Mouse (Mus musculus) CD8-positive naive resting alpha-beta T cell, adult 2 months (primary cell): Measurements from ENCODE around the gene 1300017J02Rik.
A peak's percentile ranks its signal among the peaks of the same experiment; 100 is the strongest.
"Not testable (repeated sequence)": the region's sequence is repeated elsewhere in the genome, so short reads cannot be mapped to it uniquely, and the experiment has no call there.

Experiments
- DNase-seq, 2 experiments: peaks; one replicate each; pipeline ENCODE4 v3.0.0; 2022; ENCODE audit warnings: low read depth in 2 of 2, low spot score in 2 of 2

The 1300017J02Rik gene

DNA sequence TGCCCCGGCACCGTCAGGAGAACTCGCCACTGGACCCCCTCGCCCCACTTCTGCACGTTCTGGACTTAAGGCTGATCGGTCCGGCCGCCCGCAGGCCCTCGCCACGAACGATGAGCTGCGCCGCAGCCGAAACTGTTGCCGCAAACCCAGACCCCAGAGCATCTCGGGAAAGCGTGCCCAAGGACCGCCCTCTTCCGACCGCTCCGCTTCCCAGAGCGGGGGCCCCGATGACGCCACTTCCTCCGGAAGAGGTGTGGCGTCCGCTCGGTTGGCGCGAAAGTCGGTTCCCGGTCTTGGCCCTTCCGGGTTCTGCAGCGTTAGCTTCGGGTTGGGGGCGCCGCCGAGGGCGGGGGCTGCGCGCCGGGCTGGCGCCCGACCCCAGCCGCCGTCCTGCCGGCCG lies at the start of gene 1300017J02Rik, which contains the start of gene Topbp1:
TSS of gene 1300017J02Rik (minus strand) at position 156 of the 400 bp plus-strand sequence.
TSS of gene Topbp1 (plus strand) at position 289 of the 400 bp plus-strand sequence.
- DNase-seq = peak; percentile 84 to 85

DNA sequence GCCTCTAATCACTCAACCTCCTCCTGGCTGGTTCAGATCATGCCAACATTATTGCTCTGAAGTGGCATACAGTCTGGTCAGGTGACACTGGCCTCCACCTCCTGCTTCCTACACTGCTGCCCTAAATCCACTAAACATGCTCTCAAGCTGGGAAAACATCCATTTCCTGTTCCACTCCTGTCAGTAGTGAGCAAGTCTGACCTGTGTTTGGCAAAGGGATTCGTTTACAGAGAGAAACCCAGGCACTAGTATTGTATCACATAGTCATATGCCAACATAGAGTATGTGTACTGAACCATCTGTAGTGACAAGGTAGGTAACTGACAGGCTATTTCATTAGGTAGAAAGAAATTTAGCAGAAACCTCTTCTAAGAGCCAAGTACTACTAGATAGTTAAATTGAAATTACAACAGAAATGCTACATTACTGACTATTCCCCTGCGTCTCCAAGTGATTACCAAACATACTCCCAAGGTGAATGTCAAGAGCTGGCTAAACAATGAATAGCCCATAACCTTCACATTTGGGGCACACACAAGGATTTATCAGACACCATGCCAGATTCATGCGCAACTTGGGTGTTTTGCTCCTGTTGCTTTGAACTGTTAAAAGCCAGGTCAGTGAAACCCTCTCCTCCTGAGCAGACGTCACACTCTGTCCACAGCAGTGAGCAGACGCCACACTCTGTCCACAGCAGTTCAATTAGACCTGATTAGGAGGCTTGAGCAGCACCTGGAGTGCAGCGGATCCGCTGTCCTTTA lies 48.8 kb upstream of the 1300017J02Rik start:
- DNase-seq = not testable (repeated sequence)

DNA sequence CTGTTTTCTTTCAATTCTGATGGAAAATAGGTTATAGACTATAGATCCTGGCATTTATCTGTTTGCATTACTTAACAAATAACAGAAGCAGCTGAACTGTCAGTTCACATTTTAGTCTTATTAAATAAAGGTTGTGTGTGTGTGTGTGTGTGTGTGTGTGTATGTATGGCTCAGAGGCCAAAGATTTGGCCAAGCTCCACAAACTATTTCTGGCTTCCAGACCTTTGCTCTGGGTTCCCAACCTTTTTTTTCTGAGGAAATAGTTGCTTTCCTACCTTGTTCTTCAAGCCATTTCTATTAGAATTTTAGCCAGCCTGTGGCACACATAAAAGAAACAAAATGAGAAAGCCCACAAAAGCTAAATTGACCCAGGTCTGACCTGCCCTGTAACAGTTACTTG lies 43.9 kb upstream of the 1300017J02Rik start:
- no peak for DNase-seq

DNA sequence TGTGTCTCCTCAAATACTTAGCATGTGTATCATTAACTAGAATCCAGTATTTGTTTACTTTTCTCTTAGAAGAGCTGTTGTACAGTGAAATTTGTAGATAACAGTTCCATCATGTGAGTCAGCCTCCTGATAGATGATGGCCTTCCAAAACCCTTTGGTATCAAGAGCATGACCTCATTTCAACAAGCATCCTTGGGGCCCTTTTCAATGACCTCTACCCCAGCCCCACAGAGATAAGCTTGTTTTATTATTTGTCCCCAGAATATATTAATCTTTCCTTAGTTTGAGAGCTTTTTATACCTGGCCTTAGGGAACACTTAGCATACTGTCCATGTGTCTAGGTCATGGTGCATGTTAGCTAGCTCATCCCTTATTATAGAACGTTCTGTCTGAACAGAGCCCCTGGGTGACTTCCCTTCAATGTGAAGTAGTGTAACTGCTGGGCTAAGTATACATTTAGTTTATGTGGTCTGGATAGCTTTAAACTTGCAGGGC lies 43.2 kb upstream of the 1300017J02Rik start:
- no peak for DNase-seq

DNA sequence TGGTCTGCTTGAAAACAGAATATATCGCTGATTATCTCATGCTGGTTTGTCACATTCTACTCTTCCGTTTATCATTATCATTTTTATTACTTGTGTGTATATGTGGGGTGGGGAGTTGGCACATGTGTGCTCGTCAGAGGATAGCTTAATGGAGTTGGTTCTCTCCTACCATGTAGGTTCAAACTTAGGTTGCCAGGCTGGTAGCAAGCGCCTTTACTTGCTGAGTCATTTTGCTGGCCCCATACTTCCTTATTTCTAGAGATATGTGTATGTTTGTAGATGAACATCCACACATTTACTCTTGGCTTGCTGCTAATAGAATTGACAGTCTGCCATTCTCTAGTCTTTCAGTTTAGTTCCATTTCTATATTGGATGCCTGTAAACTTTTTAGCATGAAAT lies 42.2 kb upstream of the 1300017J02Rik start:
- DNase-seq = no peak

DNA sequence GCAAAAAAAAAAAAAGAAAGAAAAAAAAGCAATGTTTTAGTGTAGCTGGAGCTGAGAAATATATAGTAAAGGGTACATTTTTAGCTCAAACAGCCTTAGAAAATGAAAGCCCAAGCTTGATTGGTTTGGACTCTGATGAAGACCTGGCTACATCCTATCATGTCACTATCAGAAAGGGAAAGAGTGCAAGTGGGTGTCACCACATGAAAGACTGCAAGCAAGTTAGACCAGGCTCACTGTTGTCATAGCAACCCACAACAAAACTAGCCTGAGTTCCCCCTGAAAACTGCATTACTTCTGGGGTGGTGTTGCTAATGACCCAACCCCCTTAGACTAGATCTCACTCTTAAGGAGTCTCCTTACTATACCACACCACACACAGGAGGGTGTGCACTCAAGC lies 32.0 kb upstream of the 1300017J02Rik start:
- DNase-seq = no peak

DNA sequence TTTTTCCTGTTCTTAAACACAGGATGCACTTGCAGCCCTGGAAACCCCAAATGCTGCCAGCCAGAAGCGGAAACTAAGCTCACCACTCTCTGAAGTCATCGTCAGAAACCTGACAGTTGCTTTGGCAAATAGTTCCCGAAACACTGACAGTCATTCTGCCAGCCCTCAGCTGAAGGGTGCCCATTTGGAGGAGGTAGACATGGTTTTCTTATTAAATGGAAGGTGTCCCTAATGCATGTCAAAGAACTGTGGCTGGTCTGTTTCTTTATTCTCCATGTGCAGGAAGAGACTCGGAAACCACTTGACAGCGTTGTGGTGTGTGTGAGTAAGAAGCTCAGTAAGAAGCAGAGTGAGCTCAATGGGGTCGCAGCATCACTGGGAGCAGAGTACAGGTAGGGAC lies 27.8 kb upstream of the 1300017J02Rik start:
- DNase-seq = no peak

DNA sequence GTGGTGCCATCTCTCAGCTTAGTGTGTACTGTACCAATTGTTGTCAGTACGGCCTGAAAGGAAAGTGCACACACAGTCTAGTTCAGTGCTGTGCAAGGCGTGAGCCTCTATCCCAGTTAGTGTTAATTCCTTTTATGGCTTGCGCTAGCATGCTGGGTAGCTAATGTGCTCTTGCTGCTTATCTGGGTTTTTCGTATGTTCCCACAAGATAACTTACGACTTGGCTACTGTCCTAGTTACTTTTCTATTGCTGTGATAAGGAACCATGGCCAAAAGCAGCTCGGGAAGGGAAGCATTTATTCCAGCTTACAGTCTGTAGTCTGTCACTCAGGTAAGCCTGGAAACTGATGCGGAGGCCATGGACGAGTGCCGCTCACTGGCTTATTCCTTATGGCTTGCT lies 21.6 kb upstream of the 1300017J02Rik start:
- no peak for DNase-seq

DNA sequence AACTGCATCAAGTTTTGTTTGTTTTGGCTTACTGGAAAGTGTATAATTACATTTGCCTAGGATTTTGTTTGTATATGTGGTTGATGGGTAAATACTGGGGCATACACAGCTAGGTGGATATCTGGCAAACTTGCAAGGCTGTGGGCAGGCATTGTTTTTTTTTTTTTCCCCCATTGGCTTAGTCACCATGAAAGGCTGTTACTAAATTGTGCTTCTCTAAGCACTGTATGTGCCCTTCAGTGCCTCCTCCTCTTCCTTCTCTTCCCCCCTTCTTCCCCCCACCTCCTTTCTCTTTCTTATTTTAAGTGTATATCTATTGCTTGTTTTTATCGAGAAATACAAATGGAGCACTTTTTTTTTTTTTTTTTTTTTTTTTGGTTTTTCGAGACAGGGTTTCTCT lies 19.8 kb upstream of the 1300017J02Rik start:
- no peak for DNase-seq

DNA sequence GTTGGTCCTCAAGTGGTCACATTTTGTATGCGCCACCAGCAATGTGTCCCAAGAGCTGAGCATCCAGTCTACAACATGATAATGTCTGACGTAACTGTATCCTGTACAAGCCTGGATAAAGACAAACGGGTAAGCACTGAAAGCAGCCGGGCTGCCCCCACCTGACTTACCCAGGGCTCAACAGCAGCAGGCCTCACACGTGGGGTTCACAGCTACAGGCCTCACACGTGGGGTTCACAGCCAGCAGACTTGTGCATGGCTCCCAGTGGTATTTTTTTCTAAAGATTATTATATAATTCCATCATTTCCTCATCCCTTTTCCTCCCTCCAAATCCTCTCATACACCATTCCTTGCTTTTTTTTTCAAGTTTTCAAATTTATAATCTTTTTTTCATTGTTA lies 5.0 kb upstream of the 1300017J02Rik start:
- DNase-seq = no peak

DNA sequence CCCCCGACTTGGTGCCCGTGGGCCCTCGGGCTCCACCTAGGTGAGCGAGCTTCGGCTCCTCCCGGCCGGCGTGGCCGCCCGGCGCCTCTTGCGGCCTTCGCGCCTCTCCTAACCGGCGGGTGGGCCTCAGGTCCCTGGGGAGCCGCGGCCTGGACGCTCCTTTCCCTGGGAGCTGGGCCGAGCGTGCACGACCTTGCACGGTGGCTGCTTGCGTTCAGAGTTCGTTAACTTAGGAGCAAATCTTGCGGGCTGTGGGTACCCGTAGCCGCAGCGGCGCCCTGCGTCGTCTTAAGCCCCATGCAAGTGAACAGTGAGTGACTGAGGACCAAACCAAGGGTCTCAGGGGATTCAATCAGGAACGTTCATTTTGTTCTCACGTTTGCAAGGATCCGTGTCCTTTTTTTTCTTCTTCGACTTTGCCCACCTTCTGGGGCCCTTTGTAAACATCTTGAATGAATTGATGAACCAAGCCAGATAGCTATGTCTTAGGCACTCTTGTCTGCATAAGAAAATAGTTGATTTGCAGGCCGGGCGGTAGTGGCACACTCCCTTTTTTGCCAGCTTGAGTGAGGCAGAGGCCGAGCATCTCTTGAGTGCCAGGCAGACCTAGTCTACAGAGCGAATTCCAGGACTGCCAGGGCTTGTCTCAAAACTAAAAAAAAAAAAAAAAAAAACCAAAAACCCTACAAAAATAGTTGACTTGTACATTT lies 605 bp upstream of the 1300017J02Rik start:
- DNase-seq = no peak

DNA sequence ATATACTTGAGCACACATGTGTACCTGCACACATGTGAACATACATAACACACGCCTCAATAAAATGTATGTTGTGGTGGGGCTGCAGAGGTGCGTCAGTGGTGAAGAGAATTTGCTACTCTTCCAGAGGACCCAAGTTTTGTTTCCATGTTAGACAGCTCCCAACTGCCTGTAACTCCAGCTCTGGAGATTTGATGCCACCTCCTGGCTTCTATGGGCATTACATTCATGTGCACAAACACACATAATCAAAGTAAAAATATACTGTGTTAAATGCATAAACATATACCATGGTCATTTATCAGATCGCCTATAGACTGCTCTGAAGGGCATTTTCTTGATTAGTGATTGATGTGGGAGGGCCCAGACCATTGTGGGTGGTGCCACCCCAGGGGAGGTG lies 2.2 kb downstream of the 1300017J02Rik start:
- peak; percentile 31 to 51 for DNase-seq

DNA sequence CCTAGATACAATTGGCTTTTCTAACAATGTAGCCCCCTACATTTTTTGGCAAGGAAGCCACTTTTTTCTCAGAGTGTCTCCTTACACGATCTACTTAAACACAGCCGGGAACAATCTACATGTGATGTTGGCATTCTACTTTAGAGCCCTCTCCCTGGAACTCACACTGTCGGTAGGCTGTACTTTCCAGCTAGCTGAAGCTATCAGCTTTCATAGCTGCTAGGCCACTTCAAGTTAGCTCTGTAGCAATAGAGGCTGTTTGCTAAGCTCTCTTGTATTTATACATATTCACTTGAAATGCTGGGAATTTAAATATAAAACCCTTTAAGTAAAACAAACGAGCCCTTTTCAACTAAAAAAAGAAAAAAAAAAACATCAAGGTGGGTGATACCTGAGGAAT lies 2.6 kb downstream of the 1300017J02Rik start:
- no peak for DNase-seq

DNA sequence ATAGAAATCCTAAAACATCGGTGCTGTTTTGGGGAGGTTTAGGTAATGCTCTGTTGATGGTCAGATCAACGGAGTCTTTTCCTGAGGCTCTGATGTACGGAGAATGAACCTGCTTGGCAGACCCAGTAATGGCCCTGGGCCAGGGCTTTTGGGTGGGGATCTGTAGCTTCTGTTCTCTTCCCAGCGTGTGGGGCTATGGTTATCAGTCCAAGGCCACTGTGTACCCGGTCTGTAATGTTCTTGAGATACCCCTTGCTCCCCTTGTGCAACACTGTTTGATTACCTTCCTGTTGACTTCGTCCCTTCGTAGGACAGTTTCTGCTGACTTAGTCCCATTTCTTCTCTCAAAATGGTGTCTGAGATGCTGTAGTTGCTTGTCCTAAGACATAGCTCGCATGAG lies 3.8 kb downstream of the 1300017J02Rik start:
- DNase-seq = no peak

DNA sequence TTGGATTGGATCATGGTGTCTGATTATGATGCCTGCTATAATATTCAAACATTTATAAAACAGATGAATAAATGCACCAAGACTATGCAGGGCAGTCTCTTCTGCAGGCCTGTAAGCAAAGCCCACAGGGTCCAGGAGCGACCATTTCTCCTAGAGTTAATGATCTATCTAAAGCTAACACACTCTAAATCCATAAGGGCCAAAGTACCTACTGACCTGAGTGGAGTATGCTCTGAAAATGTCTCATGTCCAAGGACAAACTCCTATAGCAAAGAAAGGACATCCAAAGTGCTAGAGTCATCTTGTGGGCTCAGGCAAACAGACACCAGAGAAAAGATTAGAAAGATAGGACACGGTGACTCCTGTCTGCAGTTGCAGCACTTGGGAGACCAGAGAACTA lies 10.4 kb downstream of the 1300017J02Rik start:
- no peak for DNase-seq

DNA sequence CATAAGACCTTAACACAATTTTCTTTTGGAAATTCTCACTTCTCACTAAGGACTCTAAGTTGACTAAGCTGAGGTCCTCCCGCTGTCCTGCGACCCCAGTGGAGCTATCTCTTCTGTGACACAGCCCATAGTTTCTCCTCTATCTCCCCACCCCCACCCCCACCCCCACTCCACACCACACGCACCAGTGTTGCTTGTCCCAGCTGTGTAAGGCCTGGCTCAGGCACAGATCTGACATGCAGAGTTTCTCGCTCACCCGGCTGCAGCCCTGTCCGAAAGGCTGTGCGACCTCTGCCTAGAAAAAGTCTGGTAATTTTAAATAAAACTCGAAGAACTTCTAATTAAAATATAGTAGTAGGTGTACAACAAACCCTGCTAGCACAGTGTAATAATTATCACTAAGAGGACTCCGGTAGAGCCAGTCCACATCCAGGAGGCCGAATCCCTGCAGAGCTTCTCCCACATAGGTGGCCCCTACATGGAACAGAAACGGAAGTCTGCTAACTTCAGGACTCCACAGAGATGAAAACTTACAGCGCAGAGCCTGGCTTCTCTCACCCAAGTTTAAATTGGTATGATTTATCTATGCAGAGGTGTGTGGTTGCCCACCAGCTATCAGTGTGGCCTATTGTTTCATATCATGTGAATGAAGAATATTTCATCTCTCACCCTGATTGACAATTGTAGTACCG lies 16.2 kb downstream of the 1300017J02Rik start:
- no peak for DNase-seq

DNA sequence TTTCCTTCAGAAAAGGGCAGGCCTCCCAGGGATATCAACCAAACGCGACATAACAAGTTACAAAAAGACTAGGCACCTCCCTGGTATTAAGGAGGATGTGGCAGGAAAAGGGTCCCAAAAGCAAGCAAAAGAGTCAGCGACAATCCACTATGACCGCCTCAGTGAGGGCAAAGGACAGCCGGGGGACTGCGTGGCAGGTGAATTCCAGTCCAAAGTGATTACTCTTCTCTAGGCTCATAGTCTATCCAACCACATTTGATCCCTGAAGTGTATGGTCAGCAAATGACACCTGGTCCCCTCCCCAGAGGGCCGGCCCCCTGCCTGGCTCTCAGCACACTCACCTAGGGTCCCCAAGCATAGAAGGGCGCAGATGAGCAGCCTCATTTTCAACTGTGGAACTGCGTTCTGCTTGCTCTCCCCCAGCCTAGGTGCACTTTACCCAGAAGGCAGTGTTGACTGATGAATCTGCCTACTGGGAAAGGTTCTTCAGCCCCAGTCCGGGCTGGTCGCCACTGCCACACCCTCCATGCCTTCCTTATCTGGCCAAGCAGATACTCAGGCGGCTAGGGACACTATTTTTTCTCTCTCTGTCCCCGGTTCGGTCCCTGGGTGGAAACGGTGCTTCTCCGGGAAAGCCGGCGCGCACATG lies 16.9 kb downstream of the 1300017J02Rik start:
- DNase-seq = no peak

DNA sequence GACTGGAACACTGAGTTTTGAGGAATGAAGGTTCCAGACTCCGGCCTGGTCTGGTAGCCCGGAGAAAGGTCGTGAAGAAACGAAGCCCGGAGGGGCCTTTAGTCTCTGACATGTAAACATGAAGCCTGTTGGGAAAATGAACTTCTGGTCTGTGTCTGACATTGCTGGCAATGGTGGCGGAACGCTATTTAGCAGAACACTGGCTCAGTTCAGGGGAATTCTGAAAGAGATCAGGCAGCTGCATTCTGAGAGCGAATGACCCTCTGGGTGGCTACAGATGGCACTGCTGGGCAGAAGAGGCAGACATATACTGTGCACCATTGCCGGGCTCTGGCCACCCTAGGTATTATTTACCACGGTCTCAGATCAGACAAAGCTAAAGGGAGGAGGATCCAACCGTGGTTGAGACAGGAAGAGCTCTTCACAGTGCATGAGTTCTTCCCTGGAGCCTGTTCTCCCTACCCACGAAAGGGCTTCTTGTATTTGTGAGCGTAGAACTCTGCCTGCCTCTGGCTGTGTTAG lies 17.9 kb downstream of the 1300017J02Rik start:
- no peak for DNase-seq

DNA sequence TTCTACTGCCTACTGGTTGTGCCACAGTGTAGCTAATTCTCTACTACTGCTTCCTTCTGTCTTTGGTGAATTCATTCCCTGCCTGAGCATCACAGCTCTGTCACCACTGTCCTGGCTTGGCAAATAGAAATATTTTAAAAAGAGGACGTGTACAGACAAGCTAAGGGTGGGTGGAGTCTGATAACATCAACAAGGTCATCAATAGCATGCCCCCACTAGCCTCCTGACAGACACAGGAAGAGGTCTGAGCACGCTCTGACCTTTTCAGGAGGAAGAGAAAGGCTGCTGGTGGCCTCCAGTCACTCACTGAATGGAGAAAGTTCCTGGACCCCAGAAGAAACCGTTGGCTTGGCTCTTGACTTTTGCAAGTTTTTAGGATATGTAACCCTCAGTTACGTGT lies 18.5 kb downstream of the 1300017J02Rik start:
- no peak for DNase-seq

DNA sequence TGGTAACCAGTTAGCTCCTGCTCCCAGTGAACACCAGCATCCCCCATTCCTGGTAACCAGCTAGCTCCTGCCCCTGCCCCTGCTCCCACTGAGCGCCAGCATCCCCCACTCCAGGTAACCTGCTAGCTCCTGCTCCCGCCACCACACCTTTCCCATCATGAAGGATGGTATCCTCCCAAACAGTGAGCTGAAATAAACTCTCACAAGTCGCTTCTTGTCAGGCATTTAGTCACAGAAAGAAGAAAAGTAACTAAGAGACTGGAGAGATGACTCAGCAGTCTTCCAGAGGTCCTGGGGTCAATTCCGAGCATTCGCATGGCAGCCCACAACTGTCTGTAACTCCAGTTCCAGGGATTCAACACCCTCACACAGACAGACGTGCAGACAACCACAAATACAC lies 28.0 kb downstream of the 1300017J02Rik start:
- no peak for DNase-seq

DNA sequence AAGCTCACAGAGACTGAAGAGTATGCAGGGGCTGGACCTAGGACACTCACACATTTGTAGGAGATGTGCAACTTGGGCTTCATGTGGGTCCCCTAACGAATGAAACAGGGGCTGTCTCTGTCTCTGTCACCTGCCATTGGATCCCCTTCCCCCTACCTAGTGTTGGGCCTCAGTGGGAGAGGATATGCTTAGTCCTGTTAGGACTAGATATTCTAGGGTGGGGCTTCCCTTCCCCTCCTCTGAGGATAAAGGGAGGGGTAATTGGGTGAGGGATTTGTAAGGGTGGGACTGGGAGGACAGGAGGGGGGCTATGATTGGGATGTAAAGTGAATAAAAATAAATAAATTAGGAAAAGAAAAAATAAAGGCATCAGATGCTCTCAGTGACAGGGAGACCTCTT lies 29.2 kb downstream of the 1300017J02Rik start:
- no peak for DNase-seq
